Mouse (Mus musculus) embryonic fibroblast, embryonic 13.5 days (primary cell): ENCODE results near the gene Abtb1.

Source experiments
- CTCF ChIP-seq: IDR thresholded peaks from 2 replicates; pipeline ENCODE4 v1.5.1; 2011; ENCODE audit warnings: mild to moderate bottlenecking, control low read depth, low read length, moderate library complexity, borderline replicate concordance; ENCODE audit not compliant: insufficient read depth
- POLR2A ChIP-seq: IDR thresholded peaks from 2 replicates; pipeline ENCODE4 v1.6.1; 2011; ENCODE audit warnings: low read depth, mild to moderate bottlenecking, control low read depth, low read length, moderate library complexity

DNA sequence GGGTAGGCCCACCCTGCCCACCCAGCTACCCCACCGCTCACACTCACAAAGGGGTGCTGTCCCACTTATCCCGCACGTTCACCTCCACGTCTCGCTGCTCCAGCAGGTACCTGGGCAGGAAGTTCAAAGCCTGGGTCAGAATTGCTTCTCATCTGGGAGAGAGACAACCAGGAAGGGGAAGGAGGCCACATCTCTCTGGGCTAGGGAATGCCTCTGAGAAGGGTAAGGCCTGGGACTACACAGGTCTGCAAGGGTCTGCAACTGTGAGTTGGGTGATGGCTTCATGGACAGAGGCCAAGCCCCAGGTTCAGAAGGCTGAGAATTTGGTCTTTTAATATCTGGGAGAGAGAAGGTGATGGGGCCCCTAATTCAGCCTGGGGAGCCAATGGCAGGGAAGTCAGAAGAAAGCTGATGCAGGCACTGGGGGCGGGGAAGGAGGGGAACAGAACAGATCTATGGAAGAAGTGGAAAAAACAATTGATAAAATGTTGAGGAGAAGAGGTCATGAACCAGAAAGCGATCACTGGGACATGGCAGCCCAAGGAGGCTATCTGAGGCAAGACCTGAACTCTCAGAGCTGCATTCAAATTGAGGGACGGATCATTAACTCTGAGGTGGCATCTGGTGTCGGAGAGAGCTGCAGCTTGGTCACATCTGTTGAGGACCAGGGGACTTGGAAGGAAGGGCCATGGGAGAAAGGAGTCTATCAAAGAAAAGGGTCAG is 832 bp downstream of the Abtb1 start:
- TF ChIP-seq CTCF (no peak), POLR2A (no peak)
